Mouse (Mus musculus): ENCODE results near the gene Lax1. TPM values are rescaled to one million over a fixed set of nuclear protein-coding genes. Genes with fewer than 3 reads are reported as not detected.

Gene Lax1
- polyA plus RNA-seq, 1 experiment = 0.51 TPM

GRCm38 (mm10) chr1:133661203-133661933 is 28.5 kb downstream of the Lax1 start, which contains the start of gene Gm38394:
TSS of gene Gm38394 (minus strand) at chr1:133661318.
- TF ChIP-seq POLR2A (IDR thresholded peaks at IDR 0.05; ENCODE audit: borderline replicate concordance, extremely low read depth, insufficient read depth, insufficient read length, poor library complexity, severe bottlenecking) = peak; percentile 53; the same call in 1 of the 2 replicates
- TF ChIP-seq CTCF (IDR thresholded peaks at IDR 0.05; ENCODE audit: borderline replicate concordance, extremely low read depth, insufficient read depth, insufficient read length) = no peak
- peak; percentile 99 for DNase-seq (ENCODE audit: low read depth)

GRCm38 (mm10) chr1:133660466-133661202 is 29.3 kb downstream of the Lax1 start, which contains the start of gene Zbed6:
TSS of gene Zbed6 (minus strand) at chr1:133660885.
- peak; percentile 77 for DNase-seq (ENCODE audit: low read depth)
- TF ChIP-seq POLR2A (IDR thresholded peaks at IDR 0.05; ENCODE audit: borderline replicate concordance, extremely low read depth, insufficient read depth, insufficient read length, poor library complexity, severe bottlenecking) (no peak), CTCF (IDR thresholded peaks at IDR 0.05; ENCODE audit: borderline replicate concordance, extremely low read depth, insufficient read depth, insufficient read length) (no peak)

- no peak for TF ChIP-seq POLR2A (IDR thresholded peaks at IDR 0.05; ENCODE audit: borderline replicate concordance, extremely low read depth, insufficient read depth, insufficient read length, poor library complexity, severe bottlenecking)
- TF ChIP-seq CTCF (IDR thresholded peaks at IDR 0.05; ENCODE audit: borderline replicate concordance, extremely low read depth, insufficient read depth, insufficient read length) = no peak
- no peak for DNase-seq (ENCODE audit: low read depth)
Observed at GRCm38 (mm10) chr1:133658878-133659277, 31.0 kb downstream of the Lax1 start.

GRCm38 (mm10) chr1:133656811-133657210 is 33.1 kb downstream of the Lax1 start:
- TF ChIP-seq CTCF (IDR thresholded peaks at IDR 0.05; ENCODE audit: borderline replicate concordance, extremely low read depth, insufficient read depth, insufficient read length) = no peak
- no peak for TF ChIP-seq POLR2A (IDR thresholded peaks at IDR 0.05; ENCODE audit: borderline replicate concordance, extremely low read depth, insufficient read depth, insufficient read length, poor library complexity, severe bottlenecking)
- no peak for DNase-seq (ENCODE audit: low read depth)

GRCm38 (mm10) chr1:133653033-133653432 is 36.9 kb downstream of the Lax1 start:
- TF ChIP-seq CTCF (IDR thresholded peaks at IDR 0.05; ENCODE audit: borderline replicate concordance, extremely low read depth, insufficient read depth, insufficient read length) = no peak
- TF ChIP-seq POLR2A (IDR thresholded peaks at IDR 0.05; ENCODE audit: borderline replicate concordance, extremely low read depth, insufficient read depth, insufficient read length, poor library complexity, severe bottlenecking) = no peak
- no peak for DNase-seq (ENCODE audit: low read depth)

- no peak for TF ChIP-seq CTCF (IDR thresholded peaks at IDR 0.05; ENCODE audit: borderline replicate concordance, extremely low read depth, insufficient read depth, insufficient read length)
- TF ChIP-seq POLR2A (IDR thresholded peaks at IDR 0.05; ENCODE audit: borderline replicate concordance, extremely low read depth, insufficient read depth, insufficient read length, poor library complexity, severe bottlenecking) = no peak
Observed at GRCm38 (mm10) chr1:133650288-133651055, 39.4 kb downstream of the Lax1 start.

GRCm38 (mm10) chr1:133645652-133646051 is 44.3 kb downstream of the Lax1 start:
- TF ChIP-seq CTCF (IDR thresholded peaks at IDR 0.05; ENCODE audit: borderline replicate concordance, extremely low read depth, insufficient read depth, insufficient read length) = no peak
- TF ChIP-seq POLR2A (IDR thresholded peaks at IDR 0.05; ENCODE audit: borderline replicate concordance, extremely low read depth, insufficient read depth, insufficient read length, poor library complexity, severe bottlenecking) = no peak
- DNase-seq (ENCODE audit: low read depth) = no peak

More at GRCm38 (mm10) chr1:133650288-133651055, 39.4 kb downstream of the Lax1 start:
- DNase-seq (ENCODE audit: low read depth) = no peak

- TF ChIP-seq CTCF (IDR thresholded peaks at IDR 0.05; ENCODE audit: borderline replicate concordance, extremely low read depth, insufficient read depth, insufficient read length) (no peak), POLR2A (IDR thresholded peaks at IDR 0.05; ENCODE audit: borderline replicate concordance, extremely low read depth, insufficient read depth, insufficient read length, poor library complexity, severe bottlenecking) (no peak)
- DNase-seq (ENCODE audit: low read depth) = no peak
Observed at GRCm38 (mm10) chr1:133641163-133641562, 48.7 kb downstream of the Lax1 start.

GRCm38 (mm10) chr1:133638517-133638916 is 51.4 kb downstream of the Lax1 start:
- TF ChIP-seq POLR2A (IDR thresholded peaks at IDR 0.05; ENCODE audit: borderline replicate concordance, extremely low read depth, insufficient read depth, insufficient read length, poor library complexity, severe bottlenecking) = no peak
- no peak for TF ChIP-seq CTCF (IDR thresholded peaks at IDR 0.05; ENCODE audit: borderline replicate concordance, extremely low read depth, insufficient read depth, insufficient read length)
- no peak for DNase-seq (ENCODE audit: low read depth)

GRCm38 (mm10) chr1:133632168-133632567 is 57.7 kb downstream of the Lax1 start:
- DNase-seq (ENCODE audit: low read depth) = peak; percentile 29
- TF ChIP-seq CTCF (IDR thresholded peaks at IDR 0.05; ENCODE audit: borderline replicate concordance, extremely low read depth, insufficient read depth, insufficient read length) = peak; percentile 15; the same call in 1 of the 2 replicates
- TF ChIP-seq POLR2A (IDR thresholded peaks at IDR 0.05; ENCODE audit: borderline replicate concordance, extremely low read depth, insufficient read depth, insufficient read length, poor library complexity, severe bottlenecking) = no peak

Other genes starting within 250 kb of the Lax1 start
- 333 and 429 TPM in 2 replicates for gene Snrpe, start 79.8 kb downstream of the Lax1 start, polyA plus RNA-seq (2012; rRNA removed)
- 6.9 and 8.8 TPM in 2 replicates for gene Zbed6, start 29.2 kb downstream of the Lax1 start, polyA plus RNA-seq (2012; rRNA removed)
- 7.3 and 7.5 TPM in 2 replicates for gene Gm38394, start 28.8 kb downstream of the Lax1 start, polyA plus RNA-seq (2012; rRNA removed)
- gene Atp2b4, start 110.9 kb upstream of the Lax1 start, polyA plus RNA-seq (2012; rRNA removed) = 13.3 and 25.0 TPM in 2 replicates
- gene Optc, start 217.9 kb upstream of the Lax1 start, polyA plus RNA-seq (2012; rRNA removed) = 9.0 and 9.2 TPM in 2 replicates
- gene Prelp, start 231.3 kb upstream of the Lax1 start, polyA plus RNA-seq (2012; rRNA removed) = 3.1 and 8.2 TPM in 2 replicates

Data from brain, embryonic 14.5 days (tissue).